Mouse (Mus musculus) WW6 (cell line): Measurements from ENCODE around the gene Zfp566.

Experiments used
- DNase-seq: peaks from one replicate; pipeline ENCODE4 v3.0.0-alpha.2; 2013; ENCODE audit warnings: low read depth, low spot score

The Zfp566 gene

GRCm38 (mm10) chr7:30060341-30060740 is 30.0 kb downstream of the Zfp566 start:
- DNase-seq = no peak

GRCm38 (mm10) chr7:30053591-30053990 is 36.7 kb downstream of the Zfp566 start:
- DNase-seq = no peak

DNA sequence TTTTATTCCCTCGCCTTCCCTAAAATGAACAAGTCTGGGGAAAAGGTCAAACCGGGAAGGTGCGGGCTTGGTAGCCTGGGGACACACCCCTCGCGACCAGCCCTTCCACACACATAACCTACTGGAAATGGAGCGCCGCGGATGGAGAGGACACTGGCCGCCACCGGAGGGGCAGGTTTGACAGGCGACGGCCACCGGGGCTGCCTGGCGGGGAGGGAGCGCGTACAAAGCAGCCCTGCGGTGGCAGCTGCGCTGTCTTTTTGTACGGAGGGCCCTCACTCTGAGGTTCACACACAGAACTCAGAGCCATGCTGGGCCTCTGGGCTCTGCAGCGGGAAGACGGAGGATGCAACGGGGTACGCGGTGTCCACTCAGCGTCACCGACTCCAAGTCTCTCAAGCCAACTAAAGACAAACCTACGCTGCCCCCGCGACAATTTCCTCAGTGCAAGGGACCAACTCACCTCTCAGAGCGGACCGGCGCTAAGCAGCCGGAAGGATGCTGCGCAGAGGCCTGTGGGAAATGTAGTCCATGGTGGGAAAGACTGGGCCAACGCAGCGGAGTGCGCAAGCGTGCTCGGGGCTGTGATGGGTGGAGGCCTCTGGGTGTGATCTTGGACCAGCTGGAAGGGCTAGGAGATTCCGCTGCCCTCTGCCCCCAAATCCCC is 39.3 kb downstream of the Zfp566 start, which contains the start of gene Zfp14:
Gene Zfp14 (minus strand): TSS at position 499 of the 667 bp plus-strand sequence.
- peak; percentile 67 for DNase-seq

GRCm38 (mm10) chr7:30048126-30048525 is 42.2 kb downstream of the Zfp566 start:
- DNase-seq = no peak

GRCm38 (mm10) chr7:30044354-30044753 is 46.0 kb downstream of the Zfp566 start:
- DNase-seq = no peak

- peak; percentile 73 for DNase-seq
Observed at GRCm38 (mm10) chr7:30034331-30034730, 56.0 kb downstream of the Zfp566 start.

GRCm38 (mm10) chr7:30031379-30031778 is 58.9 kb downstream of the Zfp566 start:
- peak; percentile 39 for DNase-seq

- no peak for DNase-seq
Observed at GRCm38 (mm10) chr7:30030677-30031076, 59.6 kb downstream of the Zfp566 start.

DNA sequence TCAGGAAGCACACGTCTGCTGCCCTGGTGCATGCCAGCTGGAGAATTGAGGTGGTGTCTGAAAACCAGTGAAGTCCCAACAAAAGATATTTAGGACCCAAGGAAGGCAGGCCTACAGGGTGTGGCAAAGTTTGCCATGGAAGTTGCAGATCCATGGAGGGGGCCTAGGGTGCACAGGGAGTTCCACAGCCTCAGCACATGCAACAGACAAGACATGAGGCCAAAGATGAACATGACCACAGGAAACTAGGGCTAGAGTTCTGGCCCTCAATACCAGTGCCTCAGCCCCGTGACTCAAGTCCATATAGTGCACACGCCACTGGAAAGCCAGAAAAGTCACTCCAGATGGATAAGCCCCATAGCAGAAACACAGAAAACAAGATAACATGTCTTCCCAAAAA is 61.8 kb downstream of the Zfp566 start:
- no peak for DNase-seq
